Mouse (Mus musculus) hindbrain, embryonic 13.5 days (tissue): ENCODE data around the gene Gm11037. TPM values are rescaled to one million over a fixed set of nuclear protein-coding genes. Genes with fewer than 3 reads are reported as not detected.

Experiments used
- ATAC-seq: fragments of 200-750 bp; cut with Nextera tagmentation; 2 replicates; pipeline ENCODE4 v1.8.0; 2017; ENCODE audit warnings: moderate TSS enrichment; ENCODE audit not compliant: low FRiP score
- H3K27ac ChIP-seq: fragments of 300-500 bp; sonication (generic); 2 replicates; pipeline ENCODE4 v1.5.1; 2015; ENCODE audit warnings: inconsistent platforms, mild to moderate bottlenecking, moderate library complexity
- H3K27me3 ChIP-seq: fragments of 300-500 bp; sonication (generic); 2 replicates; pipeline ENCODE4 v1.6.1; 2015; ENCODE audit warnings: mild to moderate bottlenecking, inconsistent platforms
- H3K36me3 ChIP-seq: fragments of 300-500 bp; sonication (generic); 2 replicates; pipeline ENCODE4 v1.6.1; 2015; ENCODE audit warnings: mild to moderate bottlenecking, inconsistent platforms
- H3K4me1 ChIP-seq: fragments of 300-500 bp; sonication (generic); replicated peaks from 2 replicates; pipeline ENCODE4 v1.6.1; 2015; ENCODE audit warnings: inconsistent platforms
- H3K4me2 ChIP-seq: fragments of 300-500 bp; sonication (generic); 2 replicates; pipeline ENCODE4 v1.6.1; 2015; ENCODE audit warnings: inconsistent platforms, mild to moderate bottlenecking, moderate library complexity
- H3K4me3 ChIP-seq: fragments of 300-500 bp; sonication (generic); 2 replicates; pipeline ENCODE4 v1.5.1; 2015; ENCODE audit warnings: mild to moderate bottlenecking, inconsistent platforms
- H3K9ac ChIP-seq: fragments of 300-500 bp; sonication (generic); 2 replicates; pipeline ENCODE4 v1.6.1; 2015; ENCODE audit warnings: mild to moderate bottlenecking, inconsistent platforms
- H3K9me3 ChIP-seq: fragments of 300-500 bp; sonication (generic); 2 replicates; pipeline ENCODE4 v1.6.1; 2016; ENCODE audit warnings: inconsistent platforms
- WGBS: fragments of 180-500 bp; shearing (Covaris S2); methylation state at CpG from one replicate; pipeline ENCODE4 v1.1.7; 2015; 5-methylcytosine and 5-hydroxymethylcytosine counted together
- polyA plus RNA-seq: library from polyadenylated mRNA; unstranded; fragments of >200 nt; fragmentation: Nextera tagmentation; extraction: Ambion mirVana; gene quantifications from 2 replicates; pipeline ENCODE4 v1.2.1, GENCODE M21; 2015

The Gm11037 gene
- polyA plus RNA-seq, 1 experiment from 2014 or later = not detected

- no peak overlapping the region for H3K4me3 ChIP-seq
- peaks cover 12% of the 10 kb centered on the region; the same call in 1 of the 2 replicates for H3K36me3 ChIP-seq
- no peak overlapping the region; the same call in 1 of the 2 replicates for H3K9ac ChIP-seq
- H3K27me3 ChIP-seq = peaks cover 28% of the 10 kb centered on the region
- no peaks in the 10 kb centered on the region for H3K9me3 ChIP-seq
- H3K4me1 ChIP-seq = peaks cover 71% of the 10 kb centered on the region
- ATAC-seq = no peak
- peak overlapping the region; percentile 30; the same call in 1 of the 2 replicates for H3K27ac ChIP-seq
- 97% methylated on average over 1 of the region's 1 CpGs for WGBS
- 0 out of 2 replicates have a peak overlapping the region, but pooled peaks have one; percentile 0 for H3K4me2 ChIP-seq
These were observed 42.6 kb downstream of the Gm11037 start for GRCm38 (mm10) chr2:131175945-131176309.

GRCm38 (mm10) chr2:131176491-131176890 is 43.2 kb downstream of the Gm11037 start:
- no peaks in the 10 kb centered on the region for H3K9me3 ChIP-seq
- H3K27ac ChIP-seq = 0 out of 2 replicates have a peak overlapping the region, but pooled peaks have one; percentile 1
- H3K4me3 ChIP-seq = peak overlapping the region; percentile 90; the same call in 1 of the 2 replicates
- peaks cover 23% of the 10 kb centered on the region for H3K27me3 ChIP-seq
- H3K4me2 ChIP-seq = peak overlapping the region; percentile 99
- WGBS = 65% methylated on average over 5 of the region's 5 CpGs
- ATAC-seq = no peak
- peak overlapping the region; percentile 98; the same call in 1 of the 2 replicates for H3K9ac ChIP-seq
- H3K4me1 ChIP-seq = peaks cover 66% of the 10 kb centered on the region
- peaks cover 6% of the 10 kb centered on the region; the same call in 1 of the 2 replicates for H3K36me3 ChIP-seq

GRCm38 (mm10) chr2:131177932-131178331 is 44.6 kb downstream of the Gm11037 start:
- H3K27ac ChIP-seq = 0 out of 2 replicates have a peak overlapping the region, but pooled peaks have one; percentile 18
- H3K36me3 ChIP-seq = peaks cover 3% of the 10 kb centered on the region; the same call in 1 of the 2 replicates

DNA sequence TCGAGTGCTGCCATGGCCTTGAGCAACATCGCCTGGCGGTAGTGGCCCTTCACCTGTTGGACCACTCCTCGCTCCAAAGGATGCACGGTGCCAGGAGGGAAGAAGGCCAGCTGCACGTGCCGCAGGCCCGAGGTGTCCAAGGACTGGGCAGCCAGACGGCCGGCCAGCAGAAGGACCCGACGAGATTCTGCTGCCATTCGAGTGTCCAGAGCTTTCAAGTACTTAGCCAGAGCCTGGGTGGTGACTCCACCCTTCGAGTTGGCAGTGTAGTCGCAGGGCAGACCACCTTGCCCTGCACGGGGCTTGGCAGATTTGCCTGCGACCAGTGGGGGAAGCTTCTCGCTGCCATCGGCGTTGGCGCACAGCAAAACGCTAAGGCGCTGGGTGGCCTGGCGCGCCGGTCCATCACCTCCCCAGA is 45.5 kb downstream of the Gm11037 start:
- whole genome bisulfite sequencing = 24% methylated on average over 26 of the region's 26 CpGs
- peaks cover 3% of the 10 kb centered on the region; the same call in 1 of the 2 replicates for H3K36me3 ChIP-seq
- no peaks in the 10 kb centered on the region for H3K9me3 ChIP-seq
- H3K4me3 ChIP-seq = peak overlapping the region; percentile 90
- peak overlapping the region; percentile 98 for H3K9ac ChIP-seq
- no peaks in the 10 kb centered on the region for H3K27me3 ChIP-seq
- peaks cover 53% of the 10 kb centered on the region for H3K4me1 ChIP-seq
- peak overlapping the region; percentile 99 for H3K4me2 ChIP-seq
- peak; percentile 9 for ATAC-seq
- H3K27ac ChIP-seq = peak overlapping the region; percentile 96

More at GRCm38 (mm10) chr2:131177932-131178331, 44.6 kb downstream of the Gm11037 start:
- Histone ChIP-seq H3K9me3 (no peaks in the 10 kb centered on the region), H3K4me1 (peaks cover 59% of the 10 kb centered on the region), H3K4me2 (peak overlapping the region; percentile 99), H3K9ac (peak overlapping the region; percentile 98), H3K4me3 (peak overlapping the region; percentile 90), H3K27me3 (peaks cover 8% of the 10 kb centered on the region)
- 89% methylated on average over 9 of the region's 9 CpGs for WGBS
- no peak for ATAC-seq

DNA sequence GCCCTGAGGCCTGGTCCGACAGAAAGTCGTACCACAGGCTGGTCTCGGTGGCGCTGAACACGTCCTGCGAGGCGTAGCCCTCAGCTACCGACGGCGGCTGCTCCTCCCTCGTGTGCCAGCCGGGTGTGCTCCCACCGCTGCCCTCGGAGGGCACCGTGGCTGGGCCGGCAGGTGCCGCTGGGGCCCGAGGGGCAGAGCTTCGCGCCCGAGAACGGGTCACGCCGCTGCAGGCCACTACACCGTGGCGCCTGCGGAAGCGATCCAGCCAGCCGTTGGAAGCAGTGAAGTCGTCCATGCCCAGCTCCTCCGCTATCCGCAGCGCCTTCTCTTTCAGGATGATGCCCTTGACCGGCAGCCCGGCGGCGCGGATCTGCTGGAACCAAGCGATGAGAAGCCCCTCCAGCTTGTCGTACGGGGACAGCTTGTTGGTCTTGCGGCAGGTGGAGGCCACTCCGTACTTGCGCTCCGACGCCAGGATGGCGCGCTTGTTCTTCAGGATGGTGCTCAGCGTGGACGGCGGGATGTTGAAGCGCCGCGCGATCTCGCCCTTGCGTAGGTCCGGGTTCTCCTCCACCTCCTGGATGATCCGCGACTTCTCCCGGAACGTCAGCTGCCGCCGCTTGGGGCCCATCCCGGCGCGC is 46.1 kb downstream of the Gm11037 start:
- peak overlapping the region; percentile 98 for H3K9ac ChIP-seq
- peaks cover 48% of the 10 kb centered on the region for H3K4me1 ChIP-seq
- no peaks in the 10 kb centered on the region for H3K9me3 ChIP-seq
- peak; percentile 57 for ATAC-seq
- H3K27ac ChIP-seq = peak overlapping the region; percentile 96
- H3K4me2 ChIP-seq = peak overlapping the region; percentile 99
- H3K36me3 ChIP-seq = peaks cover 3% of the 10 kb centered on the region; the same call in 1 of the 2 replicates
- H3K27me3 ChIP-seq = no peaks in the 10 kb centered on the region
- H3K4me3 ChIP-seq = peak overlapping the region; percentile 90
- under 1% methylated on average over 66 of the region's 67 CpGs for WGBS

DNA sequence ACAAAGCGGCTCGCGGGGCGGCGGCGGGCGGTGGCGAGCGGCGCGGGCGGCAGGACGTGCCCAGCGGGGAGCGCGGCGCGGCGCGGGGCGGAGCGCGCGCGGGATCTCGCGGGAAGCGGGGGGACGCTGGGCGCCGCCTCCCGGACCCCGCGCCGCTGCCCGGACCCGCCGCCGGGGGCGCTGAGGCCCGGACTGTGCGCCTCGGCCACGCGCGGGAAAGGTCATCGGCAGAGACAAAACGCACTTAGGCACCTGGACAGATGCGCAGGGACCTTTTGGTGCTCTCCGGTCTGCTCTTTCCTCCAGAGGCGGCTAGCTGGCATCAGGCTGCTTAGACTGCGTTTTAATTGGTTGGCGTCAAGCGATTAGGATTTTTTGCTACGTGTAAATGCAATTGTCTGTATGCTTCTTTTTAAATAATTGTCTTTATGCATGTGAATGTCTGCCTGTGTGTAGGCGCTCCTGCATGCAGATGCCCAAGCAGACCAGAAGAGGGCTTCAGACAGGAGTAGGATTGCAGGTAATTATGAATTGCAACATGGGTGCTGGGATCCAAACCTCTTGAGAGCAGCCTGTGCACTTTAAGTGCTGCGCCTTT is 46.8 kb downstream of the Gm11037 start, which contains the start of gene Cenpb:
Gene Cenpb, minus strand, starts transcription at position 78 of the 598 bp plus-strand sequence.
- Histone ChIP-seq H3K27ac (peak within 1 kb of the TSS; percentile 96), H3K36me3 (peaks cover 3% of the 10 kb centered on the region; the same call in 1 of the 2 replicates), H3K9ac (peak within 1 kb of the TSS; percentile 98), H3K4me2 (peak within 1 kb of the TSS; percentile 99), H3K4me3 (peak within 1 kb of the TSS; percentile 90), H3K27me3 (no peaks in the 10 kb centered on the region), H3K9me3 (no peaks in the 10 kb centered on the region), H3K4me1 (peaks cover 40% of the 10 kb centered on the region)
- peak; percentile 82 for ATAC-seq
- 3% methylated on average over 36 of the region's 57 CpGs for WGBS

Other genes starting within 250 kb of the Gm11037 start
- 96.1 and 104 TPM in 2 replicates for gene 4930402H24Rik, start 227.1 kb upstream of the Gm11037 start, polyA plus RNA-seq
- 12.0 and 12.1 TPM in 2 replicates for gene Atrn, start 227.0 kb upstream of the Gm11037 start, polyA plus RNA-seq
- 26.7 and 28.7 TPM in 2 replicates for gene Gfra4, start 90.4 kb upstream of the Gm11037 start, polyA plus RNA-seq
- gene Adam33, start 69.7 kb upstream of the Gm11037 start, polyA plus RNA-seq = 0.70 and 0.91 TPM in 2 replicates
- gene Siglec1, start 46.7 kb upstream of the Gm11037 start, polyA plus RNA-seq = 0.18 and 0.23 TPM in 2 replicates
- gene Hspa12b, start 6.2 kb upstream of the Gm11037 start, polyA plus RNA-seq = 3.9 and 4.6 TPM in 2 replicates
- gene 1700037H04Rik, start 26.6 kb downstream of the Gm11037 start, polyA plus RNA-seq = 94.3 and 94.6 TPM in 2 replicates
- 13.3 and 13.4 TPM in 2 replicates for gene Cenpb, start 46.6 kb downstream of the Gm11037 start, polyA plus RNA-seq
- 34.1 and 41.8 TPM in 2 replicates for gene Cdc25b, start 53.5 kb downstream of the Gm11037 start, polyA plus RNA-seq
- gene Spef1, start 53.8 kb downstream of the Gm11037 start, polyA plus RNA-seq = 8.7 and 9.9 TPM in 2 replicates
- 31.0 and 35.8 TPM in 2 replicates for gene Ap5s1, start 73.6 kb downstream of the Gm11037 start, polyA plus RNA-seq
- 6.7 and 6.9 TPM in 2 replicates for gene Mavs, start 100.6 kb downstream of the Gm11037 start, polyA plus RNA-seq
- 28.4 and 30.9 TPM in 2 replicates for gene Pank2, start 129.0 kb downstream of the Gm11037 start, polyA plus RNA-seq
- 21.4 and 23.2 TPM in 2 replicates for gene Rnf24, start 219.4 kb downstream of the Gm11037 start, polyA plus RNA-seq